Mouse (Mus musculus) fat pad, adult 2 months (tissue): ENCODE results near the gene Opn4.

Source experiments
- DNase-seq: peaks from one replicate; pipeline ENCODE4 v3.0.0-alpha.2; 2011; ENCODE audit warnings: low read depth, low spot score; ENCODE audit errors: extremely low read depth

Opn4 gene

DNA sequence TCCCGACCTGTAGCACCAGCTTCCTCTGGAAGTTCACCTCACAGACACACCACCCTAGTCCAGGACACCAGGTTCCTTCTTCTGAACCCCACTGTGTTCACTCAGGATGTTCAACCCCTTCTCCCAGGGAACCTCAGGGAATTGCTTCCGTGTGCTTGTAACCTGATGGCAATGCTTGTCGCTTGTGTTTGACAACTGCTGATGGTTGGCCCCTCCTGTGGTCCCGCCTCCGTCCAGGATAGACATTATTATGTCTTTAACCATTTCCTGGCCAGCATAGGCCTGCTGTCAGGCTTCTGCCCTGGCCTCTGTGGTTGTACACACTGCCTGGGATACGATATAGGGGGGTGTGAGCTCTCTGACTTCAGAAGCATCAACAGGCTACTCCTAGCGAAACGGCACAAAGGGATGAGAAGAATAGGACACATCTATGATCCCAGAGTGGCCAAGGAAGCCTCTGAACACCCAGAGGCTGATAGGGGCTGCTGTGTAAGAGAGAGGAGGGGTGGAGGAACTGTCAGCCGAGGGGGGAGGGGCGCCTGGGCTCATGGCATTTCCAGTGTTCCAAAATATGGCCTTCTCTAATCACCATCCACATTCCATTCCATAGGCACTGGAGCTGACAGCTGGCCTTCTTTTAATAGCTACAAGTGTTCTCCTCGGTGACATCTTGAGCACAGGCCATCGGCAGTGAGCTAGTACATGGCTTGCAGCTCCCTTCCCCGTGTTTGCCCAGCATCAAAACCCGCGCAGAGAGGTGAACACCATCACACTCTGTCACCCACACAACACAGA lies 8.0 kb downstream of the Opn4 start:
- DNase-seq = no peak

DNA sequence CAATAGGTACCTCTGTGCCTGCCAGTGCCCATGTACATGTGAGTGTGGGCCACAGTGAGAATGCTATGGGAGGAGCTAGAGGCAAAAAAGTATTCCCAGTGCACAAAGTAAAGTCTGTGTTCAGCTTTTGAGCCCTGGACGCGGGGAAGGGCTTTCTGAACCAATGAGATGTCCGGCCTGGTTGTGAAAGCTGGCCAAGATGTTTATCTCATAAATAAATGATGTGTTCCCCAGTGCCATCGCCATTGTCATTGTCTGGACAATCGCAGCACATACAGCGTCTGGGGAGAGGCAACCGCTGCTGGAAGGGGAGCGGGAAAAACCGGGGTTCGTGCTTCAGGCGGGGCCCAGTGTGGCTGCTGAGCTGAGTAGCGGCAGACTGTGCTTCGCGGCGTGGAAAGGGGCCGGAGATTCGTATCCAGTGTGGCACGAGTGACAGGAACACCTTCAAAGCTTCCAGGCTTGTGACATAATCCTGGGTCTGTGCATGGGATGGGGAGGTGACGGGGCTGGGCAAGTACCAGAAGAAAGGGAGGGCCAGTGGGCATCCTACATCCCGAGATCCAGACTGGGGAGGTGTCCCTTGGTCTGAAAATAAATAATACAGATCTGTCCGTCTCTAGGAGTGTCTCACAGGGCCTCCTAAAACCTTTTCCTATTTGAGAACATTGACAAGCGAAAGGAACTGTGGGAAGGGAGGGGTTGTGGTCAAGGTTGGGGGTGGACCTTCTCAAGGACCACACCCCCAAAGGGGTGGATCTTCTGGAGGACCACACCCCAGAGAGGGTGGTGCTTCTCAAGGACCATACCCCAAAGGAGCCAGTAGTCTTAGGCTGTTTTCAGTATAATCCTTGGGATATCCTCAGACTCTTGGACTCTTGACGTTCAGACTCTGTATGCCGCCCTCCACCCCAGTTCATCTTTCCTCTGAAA lies 8.9 kb downstream of the Opn4 start:
- no peak for DNase-seq

- no peak for DNase-seq
Measured at GRCm38 (mm10) chr14:34590017-34590570, 9.8 kb downstream of the Opn4 start.

GRCm38 (mm10) chr14:34589185-34589713 lies 10.7 kb downstream of the Opn4 start:
- DNase-seq = no peak

DNA sequence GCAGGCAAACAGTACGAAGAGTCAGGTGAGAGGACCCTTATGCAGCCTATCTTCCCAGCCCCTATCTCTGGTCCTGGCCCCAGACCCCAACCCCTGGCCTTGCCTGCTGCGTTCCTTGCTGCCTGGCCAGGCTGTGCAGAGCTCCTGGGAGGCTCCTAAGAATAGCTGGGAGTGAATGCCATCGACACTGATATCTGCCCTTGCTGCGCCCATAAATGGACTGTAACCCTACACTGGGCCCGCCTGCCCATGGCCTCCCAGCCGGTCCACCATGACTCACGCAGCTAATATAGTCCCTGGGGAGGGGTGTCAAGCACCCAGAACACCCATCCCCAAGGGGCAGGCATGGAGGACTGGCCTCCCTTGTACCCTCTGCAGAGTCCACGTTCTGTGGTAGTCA lies 11.4 kb downstream of the Opn4 start, which contains the start of gene Ldb3:
TSS of gene Ldb3 (minus strand) at position 185 of the 400 bp plus-strand sequence.
- DNase-seq = no peak

GRCm38 (mm10) chr14:34588005-34588404 lies 11.9 kb downstream of the Opn4 start:
- no peak for DNase-seq

GRCm38 (mm10) chr14:34586871-34587270 lies 13.1 kb downstream of the Opn4 start:
- DNase-seq = no peak

- no peak for DNase-seq
Measured at GRCm38 (mm10) chr14:34585358-34586105, 14.4 kb downstream of the Opn4 start.

DNA sequence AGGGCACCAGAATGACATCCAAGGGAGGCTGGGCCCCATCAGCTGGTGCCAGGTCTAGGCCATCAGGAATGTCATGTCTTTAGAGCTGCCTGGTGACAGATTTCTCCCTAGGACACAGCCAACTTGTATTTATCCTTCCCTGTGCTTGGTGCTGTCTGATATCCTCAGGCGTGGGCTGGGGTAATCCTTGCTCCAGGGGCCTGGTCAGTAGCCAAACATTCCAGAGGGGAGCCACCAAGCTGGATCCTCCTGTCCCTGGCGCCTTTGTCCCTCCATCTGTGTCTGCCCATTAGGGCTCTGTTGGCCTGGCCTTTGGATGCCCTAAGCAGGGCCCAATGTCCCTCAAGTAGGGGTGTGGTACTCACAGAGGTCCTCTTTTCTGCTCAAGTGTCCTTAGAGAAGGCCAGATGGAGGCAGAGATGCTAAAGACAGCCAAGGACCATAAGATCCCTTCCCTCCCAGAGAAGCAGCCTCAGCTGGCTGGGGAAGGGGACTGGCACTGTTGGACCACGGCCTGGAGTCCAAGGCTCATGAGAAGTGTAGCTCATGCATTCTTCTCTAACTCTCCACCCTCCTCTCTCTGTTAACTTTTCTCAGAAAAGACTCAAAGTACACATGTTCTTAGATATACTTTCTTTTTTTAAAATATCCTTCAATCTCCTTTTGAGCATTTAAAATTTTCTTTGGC lies 17.1 kb downstream of the Opn4 start:
- DNase-seq = no peak

DNA sequence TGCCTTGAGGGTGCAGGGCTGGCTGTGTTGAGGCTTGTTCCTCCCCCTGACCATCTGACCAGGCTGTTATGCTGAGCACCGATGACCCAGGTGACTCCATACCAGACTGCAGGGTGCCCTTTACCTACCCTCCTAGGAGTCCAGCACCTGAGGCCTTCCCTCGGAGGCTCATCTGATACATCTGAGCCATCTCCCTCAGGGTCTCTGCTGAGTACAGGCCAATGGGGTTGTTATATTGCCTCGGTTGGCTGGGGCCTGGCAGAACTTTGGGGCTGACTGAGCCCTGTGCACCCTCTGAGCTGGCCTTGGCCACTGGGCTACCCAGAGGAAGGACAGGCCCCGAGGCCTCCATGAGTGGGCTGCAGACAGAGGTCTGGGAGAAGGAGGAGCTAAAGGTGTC lies 23.1 kb downstream of the Opn4 start:
- DNase-seq = no peak

DNA sequence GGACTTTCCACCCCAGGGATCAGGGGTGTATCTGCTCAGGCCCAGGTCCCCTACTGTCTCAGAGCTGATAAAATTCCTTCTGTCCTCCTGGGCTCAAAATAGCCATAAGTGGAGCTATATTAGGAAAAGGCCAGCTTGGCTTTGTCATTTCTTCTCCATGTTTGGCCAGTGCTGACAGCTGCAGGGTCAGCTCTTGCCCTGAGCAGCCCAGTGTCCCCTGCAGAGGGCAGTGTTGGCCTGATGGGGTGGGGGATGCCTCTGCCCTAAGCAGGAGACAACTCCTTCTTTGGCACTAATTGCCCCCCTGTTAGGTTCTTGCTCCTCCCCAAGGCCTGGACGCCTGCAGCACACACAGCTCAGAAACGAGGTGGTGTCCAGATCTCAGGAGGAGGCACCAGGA lies 25.9 kb downstream of the Opn4 start:
- no peak for DNase-seq

- DNase-seq = no peak
Measured at GRCm38 (mm10) chr14:34573348-34573913, 26.5 kb downstream of the Opn4 start.

DNA sequence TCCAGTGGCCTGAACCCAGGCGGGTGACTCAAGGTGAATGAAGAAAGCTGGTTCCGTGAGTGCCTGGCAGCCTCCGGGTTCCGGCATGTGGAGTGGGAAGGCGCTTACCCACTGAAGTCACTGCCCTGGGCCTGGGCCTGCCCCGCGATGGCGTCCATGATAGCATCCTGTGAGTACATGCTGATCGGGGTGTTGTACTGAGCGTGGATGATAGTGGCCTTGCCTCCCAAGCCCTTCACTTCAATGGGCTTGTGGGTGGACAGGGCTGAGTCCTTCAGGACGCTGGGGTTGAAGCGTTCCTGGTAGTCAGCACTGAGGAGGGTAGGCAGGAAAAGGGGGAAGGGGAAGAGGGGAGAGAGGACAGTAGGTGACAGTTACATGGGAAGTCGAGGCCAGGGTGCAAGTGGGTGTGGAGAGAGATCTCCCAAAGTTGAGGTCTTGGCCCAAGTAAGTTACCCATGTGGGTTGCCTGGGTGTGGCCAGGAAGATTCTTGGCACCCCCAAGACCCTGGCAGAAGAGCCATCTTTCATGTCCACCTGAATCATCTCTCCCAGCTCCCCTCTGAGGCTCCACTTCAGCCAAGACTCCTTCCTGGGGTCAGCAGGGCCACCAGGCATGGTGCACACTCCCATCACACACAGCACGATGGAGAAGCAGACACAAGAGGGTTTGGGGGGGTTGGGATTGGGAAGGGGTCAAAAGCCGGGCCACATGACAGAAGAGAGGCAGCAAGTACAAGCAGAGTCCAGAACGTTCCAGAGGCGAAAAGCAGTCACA lies 28.1 kb downstream of the Opn4 start:
- DNase-seq = no peak

GRCm38 (mm10) chr14:34570903-34571302 lies 29.0 kb downstream of the Opn4 start:
- no peak for DNase-seq

DNA sequence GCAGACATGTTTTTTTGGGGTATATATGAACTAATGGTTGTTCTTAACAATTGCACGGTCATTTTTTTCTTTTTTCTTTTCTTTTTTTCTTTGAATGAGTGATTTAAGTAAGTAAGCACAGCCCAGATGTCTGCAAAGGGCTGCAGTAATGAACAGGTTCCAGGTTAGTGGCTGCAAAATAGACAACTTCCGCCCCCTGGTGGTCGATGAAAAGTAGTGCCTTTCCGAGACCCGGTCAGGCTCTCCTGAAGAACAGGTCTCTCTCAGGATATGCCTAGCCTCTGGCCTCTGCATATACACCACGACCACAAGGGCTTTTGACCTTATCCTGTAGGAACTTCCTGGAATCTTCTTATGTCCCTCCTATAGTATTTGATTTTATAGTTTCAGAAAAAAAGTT lies 29.6 kb downstream of the Opn4 start:
- DNase-seq = no peak

- DNase-seq = no peak
Measured at GRCm38 (mm10) chr14:34569534-34570194, 30.3 kb downstream of the Opn4 start.

DNA sequence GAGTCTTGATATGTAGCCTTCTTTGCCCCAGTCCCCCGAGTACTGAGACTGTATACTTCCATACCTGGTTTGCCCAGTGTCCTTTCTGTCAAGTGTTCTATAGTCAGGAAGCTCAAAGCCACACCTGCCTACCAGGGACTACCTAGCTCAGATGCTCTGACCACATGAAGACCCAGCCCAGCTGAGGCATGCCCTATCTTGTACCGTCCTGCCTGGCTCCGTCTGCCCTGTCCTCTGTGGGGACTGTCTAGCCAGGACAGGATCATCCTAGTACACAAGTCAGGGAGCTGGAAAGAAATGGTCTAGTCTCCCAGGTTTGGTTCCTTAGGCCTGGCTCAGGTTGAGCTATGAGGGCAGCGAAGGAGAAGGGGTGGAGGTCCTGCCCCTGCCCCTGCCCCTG lies 31.3 kb downstream of the Opn4 start:
- DNase-seq = no peak

DNA sequence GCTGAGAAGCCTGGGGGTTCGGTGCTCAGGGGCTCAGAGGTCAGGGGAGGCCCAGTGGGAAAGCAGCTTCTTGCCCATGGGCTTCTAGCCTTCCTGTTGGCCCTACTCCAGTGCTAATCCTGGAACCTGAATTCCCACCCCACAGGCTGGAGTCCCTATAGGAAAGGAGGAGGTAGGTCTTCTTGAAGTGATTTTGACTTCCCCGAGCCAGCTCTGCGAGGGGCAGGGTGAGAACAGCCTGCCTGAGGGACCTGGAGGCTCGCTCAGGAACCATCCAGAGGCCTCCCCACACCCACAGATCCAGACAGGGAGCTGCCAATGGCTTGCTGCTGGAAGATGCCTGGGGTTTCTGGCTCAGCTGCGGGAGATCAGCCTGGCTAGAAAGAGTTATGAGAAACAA lies 32.2 kb downstream of the Opn4 start:
- no peak for DNase-seq
